Mouse (Mus musculus): ENCODE data around the gene AC124108.1. TPM values are rescaled to one million over a fixed set of nuclear protein-coding genes. Genes with fewer than 3 reads are reported as not detected.

Gene AC124108.1
- total and polyA plus RNA-seq, 3 experiments: not detected

DNA sequence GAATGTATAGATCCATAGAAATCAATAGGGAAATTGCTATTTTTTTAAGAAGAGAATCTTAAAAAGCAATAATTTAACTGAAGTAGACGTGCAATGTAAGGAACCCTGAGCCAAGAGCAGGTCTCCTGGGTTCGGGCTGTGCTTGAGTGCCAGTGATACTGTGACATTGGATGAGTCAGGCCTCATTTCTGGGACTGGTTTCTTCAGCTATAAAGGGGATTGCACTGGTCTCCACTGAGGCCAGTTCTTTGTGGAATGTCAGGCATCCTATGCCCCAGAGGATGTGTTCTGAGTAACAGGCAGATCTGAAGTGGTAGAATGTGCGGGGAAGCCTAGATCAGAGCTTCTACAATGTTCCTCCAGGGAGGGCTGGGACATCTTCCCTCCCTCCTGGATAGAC, 15.6 kb downstream of the AC124108.1 start:
- dilution Hi-C loops (cut with MboI; ENCODE audit: extremely low pct_ligation_motif_present, extremely low pct_unique_long_range_greater_than_20kb, low sequenced_read_pairs): no loop called here

DNA sequence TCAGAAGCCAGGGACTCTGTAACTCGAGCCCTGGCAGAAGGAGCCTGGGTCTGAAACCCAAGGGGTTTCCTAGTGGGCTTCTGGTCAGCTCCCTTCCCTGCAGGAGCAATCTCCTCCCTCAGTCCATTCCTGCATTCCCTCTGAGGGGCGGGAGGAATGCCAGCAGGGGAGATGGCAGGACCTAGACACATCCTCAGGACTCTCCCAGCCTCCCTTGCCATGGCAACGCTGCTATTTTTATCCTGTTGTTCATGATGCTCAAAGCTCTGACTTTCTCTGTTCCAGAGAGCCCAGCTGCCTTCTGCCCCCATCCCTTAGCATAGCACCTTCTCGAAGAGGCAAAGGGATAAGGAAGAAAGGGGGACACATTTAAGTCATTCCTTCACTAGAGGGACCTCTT, 16.9 kb downstream of the AC124108.1 start:
- Histone ChIP-seq H3K4me3 (replicated peaks in 1 of 3; ENCODE audit: low read depth in 2 of 3, low read length in 2 of 3, poor library complexity in 1 of 3) (no peak overlapping the region), H3K9ac (ENCODE audit: insufficient read depth, low read depth) (no peak overlapping the region), H3K36me3 (replicated peaks in 1 of 2; ENCODE audit: control insufficient read depth in 1 of 2, insufficient read depth in 1 of 2, low read length in 1 of 2) (no peaks in the 10 kb centered on the region), H3K4me1 (ENCODE audit: control insufficient read depth in 1 of 2, insufficient read depth in 2 of 2) (peaks cover 0 to 7% of the 10 kb centered on the region in 2 experiments; a peak in 1 of 4 replicates), H3K9me3 (replicated peaks; ENCODE audit: low read length) (no peaks in the 10 kb centered on the region), H3K27ac (ENCODE audit: insufficient read depth, low read depth) (no peak overlapping the region), H3K4me2 (ENCODE audit: insufficient read depth, low read depth, poor library complexity, severe bottlenecking) (no peak overlapping the region), H3K79me2 (replicated peaks; ENCODE audit: control insufficient read depth, extremely low read depth, insufficient read depth, poor library complexity, severe bottlenecking) (no peaks in the 10 kb centered on the region), H3K27me3 (replicated peaks) (peaks cover 100% of the 10 kb centered on the region)
- in situ Hi-C loops (cut with MboI; ENCODE audit: low pct_ligation_motif_present, low pct_unique_long_range_greater_than_20kb, low sequenced_read_pairs): no loop called here
- DNase-seq (ENCODE audit: extremely low read depth): no peak
- dilution Hi-C loops (cut with MboI; ENCODE audit: extremely low pct_ligation_motif_present, extremely low pct_unique_long_range_greater_than_20kb, low sequenced_read_pairs): no loop called here
- no peak for TF ChIP-seq E2F4 (IDR thresholded peaks at IDR 0.05; ENCODE audit: insufficient replicate concordance, low read depth, low read length)
- TF ChIP-seq ELF1 (IDR thresholded peaks at IDR 0.05; ENCODE audit: low read depth, low read length): no peak
- TF ChIP-seq CTCF (conservative IDR thresholded peaks at IDR 0.05 in 1 of 2, IDR thresholded peaks at IDR 0.05 in 1 of 2; ENCODE audit: low read depth in 2 of 2, low read length in 2 of 2): no peak
- TF ChIP-seq PAX5 (IDR thresholded peaks at IDR 0.05; ENCODE audit: low read length): no peak
- TF ChIP-seq TCF12 (IDR thresholded peaks at IDR 0.05; ENCODE audit: low read depth, low read length): no peak
- TF ChIP-seq JUND (conservative IDR thresholded peaks at IDR 0.05; ENCODE audit: low read depth, low read length): no peak
- no peak for TF ChIP-seq GABPA (IDR thresholded peaks at IDR 0.05; ENCODE audit: insufficient replicate concordance, low read depth, low read length)

More for the DNA sequence above, 15.6 kb downstream of the AC124108.1 start:
- Histone ChIP-seq H3K36me3 (replicated peaks in 1 of 2; ENCODE audit: control insufficient read depth in 1 of 2, insufficient read depth in 1 of 2, low read length in 1 of 2) (no peaks in the 10 kb centered on the region), H3K79me2 (replicated peaks; ENCODE audit: control insufficient read depth, extremely low read depth, insufficient read depth, poor library complexity, severe bottlenecking) (no peaks in the 10 kb centered on the region), H3K4me1 (ENCODE audit: control insufficient read depth in 1 of 2, insufficient read depth in 2 of 2) (peaks cover 0 to 7% of the 10 kb centered on the region in 2 experiments; a peak in 1 of 4 replicates), H3K9me3 (replicated peaks; ENCODE audit: low read length) (no peaks in the 10 kb centered on the region), H3K27ac (ENCODE audit: insufficient read depth, low read depth) (no peak overlapping the region), H3K4me2 (ENCODE audit: insufficient read depth, low read depth, poor library complexity, severe bottlenecking) (no peak overlapping the region), H3K4me3 (replicated peaks in 1 of 3; ENCODE audit: low read depth in 2 of 3, low read length in 2 of 3, poor library complexity in 1 of 3) (no peak overlapping the region), H3K27me3 (replicated peaks) (peaks cover 100% of the 10 kb centered on the region), H3K9ac (ENCODE audit: insufficient read depth, low read depth) (no peak overlapping the region)
- TF ChIP-seq CHD2 (IDR thresholded peaks at IDR 0.05; ENCODE audit: low read length) (no peak), GABPA (IDR thresholded peaks at IDR 0.05; ENCODE audit: insufficient replicate concordance, low read depth, low read length) (no peak), MAZ (IDR thresholded peaks at IDR 0.05; ENCODE audit: low read depth, low read length) (no peak), SMC3 (IDR thresholded peaks at IDR 0.05; ENCODE audit: low read depth, low read length) (no peak), MYC (IDR thresholded peaks at IDR 0.05; ENCODE audit: low read depth, low read length) (no peak), NELFE (IDR thresholded peaks at IDR 0.05; ENCODE audit: low read depth, low read length) (no peak), SIN3A (IDR thresholded peaks at IDR 0.05; ENCODE audit: low read length) (no peak), ELF1 (IDR thresholded peaks at IDR 0.05; ENCODE audit: low read depth, low read length) (no peak), MEF2A (IDR thresholded peaks at IDR 0.05; ENCODE audit: borderline replicate concordance, low read depth, low read length) (no peak), UBTF (IDR thresholded peaks at IDR 0.05; ENCODE audit: low read depth, low read length) (no peak), RCOR1 (conservative IDR thresholded peaks at IDR 0.05; ENCODE audit: low read depth, low read length) (no peak), ZNF384 (IDR thresholded peaks at IDR 0.05; ENCODE audit: low read depth, low read length) (no peak), JUN (IDR thresholded peaks at IDR 0.05; ENCODE audit: insufficient read depth, low read depth, low read length) (no peak), ZMIZ1 (IDR thresholded peaks at IDR 0.05; ENCODE audit: low read depth, low read length) (no peak)
- no peak for DNase-seq (ENCODE audit: extremely low read depth)
- in situ Hi-C loops (cut with MboI; ENCODE audit: low pct_ligation_motif_present, low pct_unique_long_range_greater_than_20kb, low sequenced_read_pairs): no loop called here
